Mouse (Mus musculus) embryonic facial prominence, embryonic 13.5 days (tissue): Measurements from ENCODE around the gene Gm9964. TPM values are rescaled to one million over a fixed set of nuclear protein-coding genes. Genes with fewer than 3 reads are reported as not detected.

Experiments used
- ATAC-seq: fragments of 200-750 bp; cut with Nextera tagmentation; 2 replicates; pipeline ENCODE4 v1.8.0; 2017; ENCODE audit warnings: low read depth; ENCODE audit not compliant: insufficient number of reproducible peaks, insufficient read depth, low FRiP score, low TSS enrichment
- H3K27ac ChIP-seq: fragments of 300-500 bp; sonication (generic); 2 replicates; pipeline ENCODE4 v1.5.1; 2015; ENCODE audit warnings: moderate library complexity, mild to moderate bottlenecking, inconsistent platforms
- H3K27me3 ChIP-seq: fragments of 300-500 bp; sonication (generic); 2 replicates; pipeline ENCODE4 v1.6.1; 2015; ENCODE audit warnings: mild to moderate bottlenecking, inconsistent platforms
- H3K36me3 ChIP-seq: fragments of 300-500 bp; sonication (generic); 2 replicates; pipeline ENCODE4 v1.6.1; 2015; ENCODE audit warnings: mild to moderate bottlenecking, inconsistent platforms
- H3K4me1 ChIP-seq: fragments of 300-500 bp; sonication (generic); 2 replicates; pipeline ENCODE4 v1.6.1; 2015; ENCODE audit warnings: inconsistent platforms
- H3K4me2 ChIP-seq: fragments of 300-500 bp; sonication (generic); 2 replicates; pipeline ENCODE4 v1.6.1; 2015; ENCODE audit warnings: moderate library complexity, mild to moderate bottlenecking, inconsistent platforms
- H3K4me3 ChIP-seq: fragments of 300-500 bp; sonication (generic); 2 replicates; pipeline ENCODE4 v1.5.1; 2015; ENCODE audit warnings: mild to moderate bottlenecking, inconsistent platforms
- H3K9ac ChIP-seq: fragments of 300-500 bp; sonication (generic); 2 replicates; pipeline ENCODE4 v1.6.1; 2015; ENCODE audit warnings: mild to moderate bottlenecking, inconsistent platforms
- H3K9me3 ChIP-seq: fragments of 300-500 bp; sonication (generic); 2 replicates; pipeline ENCODE4 v1.6.1; 2016; ENCODE audit warnings: inconsistent platforms
- WGBS: fragments of 180-500 bp; shearing (Covaris S2); methylation state at CpG from one replicate; pipeline ENCODE4 v1.1.7; 2015; ENCODE audit warnings: mixed read lengths; 5-methylcytosine and 5-hydroxymethylcytosine counted together
- polyA plus RNA-seq: library from polyadenylated mRNA; unstranded; fragments of >200 nt; fragmentation: Nextera tagmentation; extraction: Ambion mirVana; gene quantifications from 2 replicates; pipeline ENCODE4 v1.2.1, GENCODE M21; 2015

The Gm9964 gene
- polyA plus RNA-seq = not detected in 2 replicates

- Histone ChIP-seq H3K9ac (no peak within 1 kb of the TSS), H3K4me1 (no peaks in the 10 kb centered on the region), H3K36me3 (no peaks in the 10 kb centered on the region), H3K4me3 (no peak within 1 kb of the TSS), H3K27me3 (no peaks in the 10 kb centered on the region), H3K9me3 (no peaks in the 10 kb centered on the region), H3K27ac (no peak within 1 kb of the TSS), H3K4me2 (no peak within 1 kb of the TSS)
- 75% methylated on average over 5 of the region's 5 CpGs for WGBS
- no peak for ATAC-seq
Measured at GRCm38 (mm10) chr11:79296856-79297491, at the start of gene Gm9964. Gene Gm9964 (minus strand): TSS chr11:79296906.

DNA sequence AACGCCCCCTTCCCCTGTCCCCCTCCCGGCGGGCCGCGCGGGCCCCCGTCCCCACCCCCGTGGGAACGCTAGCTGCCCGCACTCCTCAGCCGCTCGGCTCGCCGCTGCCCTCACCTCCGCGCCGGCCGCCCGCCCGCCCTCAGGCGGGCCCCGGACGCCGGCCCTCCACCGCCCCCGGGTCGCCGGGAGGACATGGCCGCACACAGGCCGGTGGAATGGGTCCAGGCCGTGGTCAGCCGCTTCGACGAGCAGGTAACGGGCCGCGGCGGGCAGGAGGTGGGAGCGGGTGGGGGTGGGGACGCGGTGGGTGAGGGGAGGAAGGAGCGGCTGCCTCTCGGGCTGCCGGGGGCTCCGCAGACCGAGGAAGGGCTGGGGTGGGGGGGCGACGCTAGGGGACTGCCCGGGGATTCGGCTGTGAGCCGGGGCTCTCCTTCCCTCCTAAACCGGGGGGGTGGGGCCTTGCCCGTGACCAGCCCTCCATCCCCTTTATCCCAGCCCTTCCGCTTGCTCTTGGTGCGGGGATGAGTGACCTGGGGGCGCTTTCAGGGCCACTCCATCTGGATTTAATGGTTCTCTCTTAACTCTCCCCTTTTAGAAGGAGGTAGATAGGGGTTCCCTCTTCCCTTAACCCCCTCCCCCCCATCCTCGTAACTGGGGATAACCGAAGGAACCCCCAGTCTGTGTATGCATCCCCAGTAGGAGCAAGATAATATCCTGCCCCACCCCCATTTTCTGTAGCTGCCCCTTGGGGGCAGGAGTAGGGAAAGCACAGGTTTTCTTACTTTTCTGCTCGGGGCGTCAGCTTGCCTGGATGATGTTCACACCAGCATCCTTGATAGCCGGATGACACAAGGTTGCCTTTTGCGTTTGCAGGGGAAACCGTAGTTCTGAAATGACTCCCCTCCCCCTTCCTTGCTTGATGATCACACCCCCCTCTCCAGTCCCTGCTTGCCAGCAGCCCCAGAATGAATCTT is 43.4 kb upstream of the Gm9964 start:
- H3K36me3 ChIP-seq = no peaks in the 10 kb centered on the region; the same call in 1 of the 2 replicates
- no peaks in the 10 kb centered on the region for H3K27me3 ChIP-seq
- peak overlapping the region; percentile 93 for H3K27ac ChIP-seq
- peak overlapping the region; percentile 76 for H3K4me2 ChIP-seq
- peaks cover 19% of the 10 kb centered on the region for H3K4me1 ChIP-seq
- peak; percentile 68 for ATAC-seq
- peak overlapping the region; percentile 90 for H3K4me3 ChIP-seq
- under 1% methylated on average over 42 of the region's 63 CpGs for WGBS
- peaks cover 5% of the 10 kb centered on the region; the same call in 1 of the 2 replicates for H3K9me3 ChIP-seq
- peak overlapping the region; percentile 95 for H3K9ac ChIP-seq

GRCm38 (mm10) chr11:79339234-79339807 is 42.6 kb upstream of the Gm9964 start, which contains the start of gene Nf1:
Gene Nf1 (plus strand): TSS chr11:79339693.
- Histone ChIP-seq H3K27ac (peak within 1 kb of the TSS; percentile 93), H3K4me3 (peak within 1 kb of the TSS; percentile 90), H3K9me3 (peaks cover 5% of the 10 kb centered on the region; the same call in 1 of the 2 replicates), H3K27me3 (no peaks in the 10 kb centered on the region), H3K9ac (peak within 1 kb of the TSS; percentile 95), H3K4me2 (peak within 1 kb of the TSS; percentile 76), H3K4me1 (peaks cover 19% of the 10 kb centered on the region), H3K36me3 (no peaks in the 10 kb centered on the region; the same call in 1 of the 2 replicates)
- peak; percentile 92 for ATAC-seq
- WGBS = under 1% methylated on average over 39 of the region's 49 CpGs

- Histone ChIP-seq H3K36me3 (no peaks in the 10 kb centered on the region; the same call in 1 of the 2 replicates), H3K4me1 (peaks cover 19% of the 10 kb centered on the region), H3K4me2 (peak overlapping the region; percentile 76), H3K27ac (peak overlapping the region; percentile 93), H3K9me3 (peaks cover 5% of the 10 kb centered on the region; the same call in 1 of the 2 replicates), H3K27me3 (no peaks in the 10 kb centered on the region), H3K4me3 (peak overlapping the region; percentile 90), H3K9ac (peak overlapping the region; percentile 95)
- 49% methylated on average over 4 of the region's 4 CpGs for WGBS
- no peak for ATAC-seq
Measured at GRCm38 (mm10) chr11:79338621-79339020, 41.9 kb upstream of the Gm9964 start.

DNA sequence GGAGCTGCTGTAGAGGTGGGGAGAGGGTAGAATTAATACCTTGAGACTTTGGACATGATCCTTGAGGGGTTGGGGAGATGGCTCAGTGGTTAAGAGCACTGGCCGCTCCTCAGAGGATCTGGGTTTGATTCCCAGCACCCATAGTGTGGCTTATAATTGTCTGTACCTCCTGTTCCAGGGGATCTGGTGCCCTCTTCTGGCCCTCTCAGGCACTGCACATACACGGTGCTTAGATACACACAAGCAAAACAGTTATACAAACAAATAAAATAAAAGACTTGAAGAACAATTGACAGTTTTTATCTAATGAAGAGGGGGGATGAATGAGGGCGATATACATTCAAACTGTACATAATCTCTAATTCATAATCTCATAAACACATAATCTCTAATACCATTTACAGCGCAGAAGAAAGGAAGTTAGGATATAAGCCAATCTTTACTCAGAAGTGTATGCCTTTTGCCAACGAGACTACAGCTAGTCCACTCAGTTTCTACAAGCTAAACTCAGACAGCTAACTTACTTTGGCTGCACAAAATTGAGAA is 40.1 kb upstream of the Gm9964 start:
- H3K4me1 ChIP-seq = peaks cover 19% of the 10 kb centered on the region
- WGBS = 86% methylated on average over 5 of the region's 5 CpGs
- H3K4me2 ChIP-seq = no peak overlapping the region
- H3K27me3 ChIP-seq = no peaks in the 10 kb centered on the region
- H3K9me3 ChIP-seq = peaks cover 5% of the 10 kb centered on the region; the same call in 1 of the 2 replicates
- no peak overlapping the region for H3K4me3 ChIP-seq
- ATAC-seq = no peak
- H3K36me3 ChIP-seq = no peaks in the 10 kb centered on the region
- H3K27ac ChIP-seq = no peak overlapping the region
- H3K9ac ChIP-seq = no peak overlapping the region

DNA sequence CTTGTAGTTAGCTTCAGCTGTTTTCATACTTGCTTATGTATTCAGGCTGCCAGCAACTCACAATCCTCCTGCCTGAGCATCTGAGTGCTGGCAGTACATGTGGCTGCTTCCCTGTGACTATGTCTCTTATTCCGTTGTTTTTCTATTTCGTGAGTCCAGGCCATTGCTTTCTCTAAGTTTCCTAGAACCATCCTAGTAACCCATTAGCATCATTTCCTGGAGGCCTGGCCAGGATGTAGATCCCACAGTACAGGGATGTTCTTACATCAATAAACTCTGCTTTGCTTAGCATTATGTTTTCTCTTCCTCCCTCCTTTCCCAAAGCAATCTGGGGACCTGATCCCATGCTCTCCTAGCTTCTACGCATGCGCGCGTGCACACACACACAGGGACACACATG is 38.4 kb upstream of the Gm9964 start:
- ATAC-seq = no peak
- peaks cover 8% of the 10 kb centered on the region for H3K4me1 ChIP-seq
- H3K27me3 ChIP-seq = no peaks in the 10 kb centered on the region
- WGBS = 95% methylated on average over 6 of the region's 6 CpGs
- H3K9ac ChIP-seq = no peak overlapping the region
- H3K9me3 ChIP-seq = peaks cover 5% of the 10 kb centered on the region; the same call in 1 of the 2 replicates
- H3K36me3 ChIP-seq = no peaks in the 10 kb centered on the region
- H3K4me3 ChIP-seq = no peak overlapping the region
- H3K4me2 ChIP-seq = no peak overlapping the region
- no peak overlapping the region for H3K27ac ChIP-seq

- no peak for ATAC-seq
- WGBS = 100% methylated on average over 1 of the region's 1 CpGs
- no peak overlapping the region for H3K4me3 ChIP-seq
Measured at GRCm38 (mm10) chr11:79329585-79329984, 32.9 kb upstream of the Gm9964 start.

GRCm38 (mm10) chr11:79328060-79328459 is 31.4 kb upstream of the Gm9964 start:
- Histone ChIP-seq H3K27me3 (no peaks in the 10 kb centered on the region), H3K36me3 (no peaks in the 10 kb centered on the region), H3K4me1 (peaks cover 12% of the 10 kb centered on the region; the same call in 1 of the 2 replicates), H3K9ac (no peak overlapping the region), H3K9me3 (no peaks in the 10 kb centered on the region), H3K4me3 (no peak overlapping the region), H3K4me2 (no peak overlapping the region), H3K27ac (no peak overlapping the region)
- no peak for ATAC-seq
- WGBS = 89% methylated on average over 4 of the region's 4 CpGs

More at GRCm38 (mm10) chr11:79329585-79329984, 32.9 kb upstream of the Gm9964 start:
- Histone ChIP-seq H3K27ac (no peak overlapping the region), H3K36me3 (no peaks in the 10 kb centered on the region), H3K9me3 (no peaks in the 10 kb centered on the region), H3K27me3 (no peaks in the 10 kb centered on the region), H3K9ac (no peak overlapping the region), H3K4me2 (no peak overlapping the region), H3K4me1 (peaks cover 2% of the 10 kb centered on the region; the same call in 1 of the 2 replicates)

GRCm38 (mm10) chr11:79327106-79327505 is 30.4 kb upstream of the Gm9964 start:
- Histone ChIP-seq H3K9ac (no peak overlapping the region), H3K4me1 (peaks cover 12% of the 10 kb centered on the region; the same call in 1 of the 2 replicates), H3K36me3 (no peaks in the 10 kb centered on the region), H3K4me3 (no peak overlapping the region), H3K27ac (no peak overlapping the region), H3K27me3 (no peaks in the 10 kb centered on the region), H3K4me2 (no peak overlapping the region), H3K9me3 (no peaks in the 10 kb centered on the region)
- ATAC-seq = no peak
- 14% methylated on average over 4 of the region's 4 CpGs for WGBS

DNA sequence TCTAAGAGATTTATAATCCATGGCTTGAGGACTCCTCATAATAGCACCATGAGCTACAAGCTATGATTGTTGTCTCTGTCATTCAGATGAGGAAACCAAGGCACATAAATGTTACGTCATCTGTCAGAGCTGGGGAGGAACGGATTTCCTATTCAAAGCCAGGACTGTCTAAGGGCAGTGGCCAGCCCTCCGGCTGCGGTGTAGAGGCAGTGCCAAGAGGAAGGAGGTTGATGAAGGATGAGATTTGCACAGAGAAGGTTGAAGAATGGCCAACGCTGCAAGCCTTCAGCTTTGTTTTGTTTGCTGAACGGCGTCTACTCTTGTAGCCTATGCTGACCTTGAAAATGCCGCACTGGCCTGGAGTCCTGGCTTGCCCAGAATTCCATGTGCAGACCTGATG is 29.0 kb upstream of the Gm9964 start:
- H3K4me3 ChIP-seq = no peak overlapping the region
- no peak overlapping the region for H3K4me2 ChIP-seq
- H3K27ac ChIP-seq = no peak overlapping the region
- peaks cover 12% of the 10 kb centered on the region; the same call in 1 of the 2 replicates for H3K4me1 ChIP-seq
- no peak overlapping the region for H3K9ac ChIP-seq
- no peaks in the 10 kb centered on the region for H3K36me3 ChIP-seq
- WGBS = 93% methylated on average over 8 of the region's 8 CpGs
- no peaks in the 10 kb centered on the region for H3K9me3 ChIP-seq
- H3K27me3 ChIP-seq = no peaks in the 10 kb centered on the region
- ATAC-seq = no peak
